Mouse (Mus musculus) bone marrow, adult 2 months (tissue): ENCODE data around the gene Zfp687. TPM values are rescaled to one million over a fixed set of nuclear protein-coding genes. Genes with fewer than 3 reads are reported as not detected.

Experiments
- H3K27ac ChIP-seq: fragments of 200-500 bp; 2 replicates; pipeline ENCODE4 v1.5.1; 2012; ENCODE audit warnings: low read depth, mild to moderate bottlenecking, control low read depth, inconsistent platforms, low read length; ENCODE audit not compliant: control insufficient read depth, poor library complexity, insufficient read depth
- H3K4me1 ChIP-seq: fragments of 200-500 bp; 2 replicates; pipeline ENCODE4 v1.6.1; 2011; ENCODE audit warnings: low read length; ENCODE audit not compliant: control insufficient read depth, insufficient read depth
- H3K4me3 ChIP-seq: fragments of 200-500 bp; replicated peaks from 2 replicates; pipeline ENCODE3; 2011; ENCODE audit warnings: mild to moderate bottlenecking, low read depth, low read length, control low read depth; ENCODE audit not compliant: control insufficient read depth
- CTCF ChIP-seq: fragments of 200-500 bp; IDR thresholded peaks from 2 replicates; pipeline ENCODE4 v1.5.1; 2011; ENCODE audit warnings: low read length, control low read depth; ENCODE audit not compliant: control insufficient read depth, insufficient read depth
- POLR2A ChIP-seq: fragments of 200-500 bp; IDR thresholded peaks from 2 replicates; pipeline ENCODE4 v1.6.1; 2011; ENCODE audit warnings: low read depth, mild to moderate bottlenecking, control low read depth, low read length, borderline replicate concordance; ENCODE audit not compliant: control insufficient read depth
- WGBS: fragments of 180-500 bp; shearing (Covaris S2); methylation state at CpG from one replicate; pipeline ENCODE4 v1.1.7; 2018; 5-methylcytosine and 5-hydroxymethylcytosine counted together
- polyA plus RNA-seq: library from polyadenylated mRNA; stranded (reverse); fragments of >200 nt; gene quantifications from 2 replicates; pipeline ENCODE4 v1.2.4, GENCODE M21; 2011; ENCODE audit warnings: low replicate concordance; ENCODE audit not compliant: missing spikeins, insufficient read depth, insufficient read length

Zfp687 gene
- polyA plus RNA-seq, 1 experiment = 21.1 TPM

DNA sequence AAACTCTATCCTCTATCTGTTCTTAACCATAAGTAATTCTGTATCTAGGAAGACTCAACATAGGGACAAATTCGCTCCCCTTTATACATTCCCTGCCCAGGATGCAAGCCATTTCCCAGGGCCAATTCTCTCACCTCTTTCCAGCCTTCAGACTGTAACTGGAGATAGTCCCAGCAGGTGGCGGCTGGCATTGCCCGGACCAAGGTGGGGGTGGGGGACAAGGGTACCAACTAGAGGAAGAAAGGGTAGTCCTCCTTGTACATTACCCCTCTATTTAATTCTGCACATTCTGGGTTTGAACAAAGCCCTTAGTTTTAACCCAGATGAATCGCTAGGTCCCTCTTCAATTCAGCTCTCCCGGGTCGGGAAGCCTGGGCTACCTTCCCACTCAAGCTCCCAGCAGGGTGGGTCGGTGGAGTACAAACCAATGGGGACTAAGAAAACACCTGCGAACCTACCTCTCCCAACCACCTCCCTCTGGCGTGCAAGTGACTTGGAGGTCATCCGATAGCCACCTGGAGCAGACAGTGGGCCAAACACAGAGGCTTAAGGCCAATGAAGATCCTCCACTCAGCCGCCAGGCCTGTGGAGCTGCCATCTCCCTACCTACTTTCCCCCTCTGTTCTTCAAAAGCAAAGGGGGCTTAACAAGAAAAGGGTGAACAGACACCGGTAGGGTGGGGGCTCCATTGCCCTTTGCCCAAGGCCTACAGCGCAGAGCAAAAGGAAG lies 1.4 kb downstream of the Zfp687 start:
- H3K27ac ChIP-seq = peak overlapping the region; percentile 96
- WGBS = 31% methylated on average over 13 of the region's 13 CpGs
- H3K4me3 ChIP-seq = peak overlapping the region; percentile 88
- TF ChIP-seq CTCF (no peak), POLR2A (no peak)
- H3K4me1 ChIP-seq = no peaks in the 10 kb centered on the region; the same call in 1 of the 2 replicates

DNA sequence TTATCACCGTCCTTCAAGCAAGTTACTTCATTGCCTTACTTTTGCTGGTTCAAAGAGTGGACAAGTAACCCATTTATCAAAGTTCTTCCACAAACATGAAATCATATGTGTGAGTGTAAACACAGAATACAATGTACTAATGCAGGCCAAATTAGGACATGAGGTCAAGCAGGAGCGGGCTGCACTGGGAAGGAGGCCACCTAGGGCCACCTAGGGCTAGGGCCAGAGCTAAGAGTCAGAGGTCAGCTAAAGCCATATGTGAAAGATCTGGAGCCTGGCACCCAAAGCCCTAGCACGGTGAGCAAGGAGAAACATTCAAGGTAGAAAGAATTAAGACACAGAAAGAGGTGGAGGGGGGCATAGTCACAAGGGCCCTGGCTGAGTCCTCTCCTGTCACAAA lies 2.3 kb downstream of the Zfp687 start:
- peaks cover 2% of the 10 kb centered on the region for H3K4me1 ChIP-seq
- no peak overlapping the region for H3K4me3 ChIP-seq
- 88% methylated on average over 3 of the region's 3 CpGs for WGBS
- TF ChIP-seq POLR2A (no peak), CTCF (no peak)
- H3K27ac ChIP-seq = no peak overlapping the region

DNA sequence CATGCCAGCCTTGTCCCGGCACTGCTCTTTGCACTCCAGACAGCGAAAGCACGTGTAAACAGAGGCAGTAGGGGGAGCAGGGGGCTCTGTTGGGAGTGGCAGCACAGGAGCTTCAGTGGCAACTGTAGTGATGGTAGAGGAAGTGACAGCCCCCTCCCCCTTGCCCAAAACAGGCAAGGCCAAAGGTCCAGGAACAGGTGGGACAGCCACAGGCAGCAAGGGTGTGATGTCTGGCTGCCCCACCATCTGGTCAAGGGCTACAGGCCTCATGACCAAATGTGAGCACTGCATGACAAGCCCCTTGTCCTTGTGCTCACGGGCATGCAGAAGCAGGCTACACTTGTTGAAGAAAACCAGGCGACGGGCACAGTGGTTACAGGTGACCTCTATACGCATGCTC lies 4.9 kb downstream of the Zfp687 start:
- Histone ChIP-seq H3K4me1 (peaks cover 4% of the 10 kb centered on the region), H3K27ac (no peak overlapping the region), H3K4me3 (no peak overlapping the region)
- TF ChIP-seq CTCF (no peak), POLR2A (no peak)
- WGBS = 85% methylated on average over 7 of the region's 7 CpGs

DNA sequence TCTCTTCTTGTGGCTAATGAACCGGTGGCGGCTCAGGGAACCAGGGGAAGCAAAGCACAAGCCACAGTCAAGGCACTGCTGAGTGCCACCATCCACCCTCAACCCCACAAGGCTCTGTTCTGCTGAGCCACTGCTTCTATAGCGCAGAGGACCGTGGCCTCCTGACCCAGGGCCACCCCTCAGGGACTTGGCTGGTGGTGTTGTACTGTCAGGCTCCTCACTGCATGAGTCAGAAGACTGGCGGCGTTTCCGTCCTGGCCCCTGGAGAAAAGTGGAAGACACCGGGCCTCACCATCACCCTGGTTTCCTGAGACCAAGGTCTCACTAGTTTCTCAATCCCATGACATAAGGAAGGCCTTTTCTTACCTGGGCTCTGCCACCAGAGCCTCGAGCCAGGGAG lies 7.5 kb downstream of the Zfp687 start:
- TF ChIP-seq POLR2A (peak; percentile 27; the same call in 1 of the 2 replicates), CTCF (no peak)
- Histone ChIP-seq H3K4me1 (peaks cover 8% of the 10 kb centered on the region), H3K4me3 (no peak overlapping the region), H3K27ac (no peak overlapping the region; the same call in 1 of the 2 replicates)
- WGBS = 58% methylated on average over 9 of the region's 9 CpGs

DNA sequence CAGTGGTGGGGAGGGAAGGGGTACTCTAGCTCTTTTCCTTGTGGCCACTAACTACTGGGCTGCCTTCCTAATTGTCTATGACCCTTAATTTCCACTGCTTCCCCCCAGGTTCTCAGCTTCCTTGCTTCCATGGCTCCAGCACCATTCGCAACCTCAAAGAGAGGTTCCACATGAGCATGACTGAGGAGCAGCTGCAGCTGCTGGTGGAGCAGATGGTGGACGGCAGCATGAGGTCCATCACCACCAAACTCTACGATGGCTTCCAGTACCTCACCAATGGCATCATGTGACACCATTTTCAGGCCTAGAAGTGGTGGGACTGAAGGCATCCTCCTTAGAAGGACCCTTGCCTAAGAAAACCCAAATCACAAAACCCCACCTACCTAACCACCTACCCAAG lies 9.6 kb downstream of the Zfp687 start:
- Histone ChIP-seq H3K27ac (no peak overlapping the region), H3K4me3 (no peak overlapping the region), H3K4me1 (peaks cover 8% of the 10 kb centered on the region)
- 88% methylated on average over 3 of the region's 3 CpGs for WGBS
- TF ChIP-seq POLR2A = no peak
- no peak for TF ChIP-seq CTCF

DNA sequence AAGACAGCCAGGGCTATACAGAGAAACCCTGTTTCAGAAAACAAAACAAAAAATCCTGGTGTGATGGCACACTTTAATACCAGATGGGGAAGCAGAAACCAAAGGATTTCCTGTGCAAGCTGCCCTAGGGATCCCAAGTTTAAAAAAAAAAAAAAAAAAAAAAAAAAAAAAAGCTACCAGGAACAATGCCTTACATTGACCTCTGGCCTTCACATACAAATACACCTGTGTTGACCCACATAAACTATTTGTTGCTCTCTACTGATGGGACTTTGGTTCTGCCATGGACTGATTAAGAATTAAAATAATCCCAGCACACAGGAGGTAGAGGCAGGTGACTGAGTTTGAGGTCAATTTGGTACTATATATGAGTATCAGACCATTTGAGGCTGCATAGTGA lies 12.0 kb downstream of the Zfp687 start:
- Histone ChIP-seq H3K4me1 (peaks cover 8% of the 10 kb centered on the region), H3K27ac (no peak overlapping the region), H3K4me3 (no peak overlapping the region)
- TF ChIP-seq POLR2A (no peak), CTCF (no peak)

DNA sequence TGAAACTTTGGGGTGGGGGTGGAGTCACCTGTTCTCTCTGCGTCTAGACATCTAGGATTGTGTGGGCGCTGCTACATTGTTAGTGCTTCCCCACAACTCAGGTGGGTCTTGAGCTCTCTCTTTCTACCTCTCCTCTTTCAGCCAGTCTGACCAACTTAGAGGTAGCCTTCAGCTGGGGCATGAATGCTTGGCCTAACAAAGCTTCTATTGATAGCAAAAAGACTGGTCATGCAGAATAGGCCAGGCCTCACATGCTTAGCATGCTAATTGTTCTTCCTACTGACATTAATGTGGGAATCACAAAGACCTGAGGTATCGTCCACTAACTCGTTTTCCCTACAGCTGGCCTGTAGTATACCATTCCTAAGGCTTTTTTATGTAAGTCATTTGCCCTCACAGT lies 12.7 kb downstream of the Zfp687 start:
- 84% methylated on average over 4 of the region's 4 CpGs for WGBS
- H3K27ac ChIP-seq = no peak overlapping the region
- TF ChIP-seq CTCF = no peak
- TF ChIP-seq POLR2A = no peak
- peaks cover 4% of the 10 kb centered on the region for H3K4me1 ChIP-seq
- H3K4me3 ChIP-seq = no peak overlapping the region

DNA sequence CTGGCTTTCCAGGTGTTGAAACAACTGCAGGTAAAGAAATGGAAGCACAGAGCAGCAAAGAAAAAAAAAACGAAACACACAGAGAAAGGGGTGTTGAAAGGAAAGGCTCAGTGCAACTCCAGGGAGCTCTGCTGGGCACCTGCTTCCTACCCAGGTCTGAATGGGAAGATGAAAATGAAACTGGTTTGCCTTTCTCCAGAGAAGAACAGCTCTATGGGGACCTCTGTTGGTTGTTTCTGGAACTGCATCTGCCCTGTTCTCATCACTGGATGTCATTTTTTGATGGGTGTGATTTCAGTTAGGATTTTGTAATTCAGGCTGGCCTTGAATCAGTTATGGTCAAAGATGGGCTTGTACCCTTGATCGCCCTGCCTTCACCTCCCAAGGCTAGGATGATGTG lies 18.3 kb downstream of the Zfp687 start:
- Histone ChIP-seq H3K4me3 (no peak overlapping the region), H3K27ac (no peak overlapping the region), H3K4me1 (no peaks in the 10 kb centered on the region)
- WGBS = 15% methylated on average over 2 of the region's 2 CpGs
- peak; percentile 53 for TF ChIP-seq CTCF
- TF ChIP-seq POLR2A = no peak
